Mouse (Mus musculus): ENCODE data around the gene Sv2c. TPM values are rescaled to one million over a fixed set of nuclear protein-coding genes. Genes with fewer than 3 reads are reported as not detected.
"Not testable (repeated sequence)": the region's sequence is repeated elsewhere in the genome, so short reads cannot be mapped to it uniquely, and the experiment has no call there.

Sv2c gene
- total RNA-seq, 2 experiments from 2014 or later = 0.11 to 0.35 TPM

GRCm38 (mm10) chr13:95986375-95986774 lies 146.0 kb downstream of the Sv2c start:
- intact Hi-C loops (cut with DNase I; ENCODE audit: low total_unique reads) = no loop called here
- DNase-seq = no peak

GRCm38 (mm10) chr13:95975225-95975624 lies 157.2 kb downstream of the Sv2c start:
- intact Hi-C loops (cut with DNase I; ENCODE audit: low total_unique reads) = no loop called here
- no peak for DNase-seq

- intact Hi-C loops (cut with DNase I; ENCODE audit: low total_unique reads) = no loop called here
- no peak for DNase-seq
Measured at GRCm38 (mm10) chr13:95974106-95974505, 158.3 kb downstream of the Sv2c start.

- intact Hi-C loops (cut with DNase I; ENCODE audit: low total_unique reads) = no loop called here
- peak; percentile 82 for DNase-seq
Measured at GRCm38 (mm10) chr13:95973368-95973958, 158.9 kb downstream of the Sv2c start.

GRCm38 (mm10) chr13:95968031-95968430 lies 164.3 kb downstream of the Sv2c start:
- intact Hi-C loops (cut with DNase I; ENCODE audit: low total_unique reads); DNase-seq: not testable (repeated sequence)

- intact Hi-C loops (cut with DNase I; ENCODE audit: low total_unique reads) = no loop called here
- DNase-seq = no peak
Measured at GRCm38 (mm10) chr13:95966791-95967190, 165.6 kb downstream of the Sv2c start.

GRCm38 (mm10) chr13:95965596-95965995 lies 166.8 kb downstream of the Sv2c start:
- intact Hi-C loops (cut with DNase I; ENCODE audit: low total_unique reads) = no loop called here
- DNase-seq = no peak

- intact Hi-C loops (cut with DNase I; ENCODE audit: low total_unique reads) = no loop called here
- no peak for DNase-seq
Measured at GRCm38 (mm10) chr13:95965162-95965561, 167.2 kb downstream of the Sv2c start.

GRCm38 (mm10) chr13:95964226-95964625 lies 168.2 kb downstream of the Sv2c start:
- DNase-seq = no peak
- intact Hi-C loops (cut with DNase I; ENCODE audit: low total_unique reads) = no loop called here

- intact Hi-C loops (cut with DNase I; ENCODE audit: low total_unique reads) = no loop called here
- DNase-seq = no peak
Measured at GRCm38 (mm10) chr13:95963671-95964070, 168.7 kb downstream of the Sv2c start.

- DNase-seq = no peak
- intact Hi-C loops (cut with DNase I; ENCODE audit: low total_unique reads) = no loop called here
Measured at GRCm38 (mm10) chr13:95961905-95962304, 170.5 kb downstream of the Sv2c start.

- peak; percentile 20 for DNase-seq
- intact Hi-C loops (cut with DNase I; ENCODE audit: low total_unique reads) = no loop called here
Measured at GRCm38 (mm10) chr13:95961191-95961791, 171.1 kb downstream of the Sv2c start.

- intact Hi-C loops (cut with DNase I; ENCODE audit: low total_unique reads) = no loop called here
- no peak for DNase-seq
Measured at GRCm38 (mm10) chr13:95960477-95961185, 171.7 kb downstream of the Sv2c start.

GRCm38 (mm10) chr13:95959651-95960476 lies 172.5 kb downstream of the Sv2c start:
- intact Hi-C loops (cut with DNase I; ENCODE audit: low total_unique reads) = no loop called here

GRCm38 (mm10) chr13:95957134-95957533 lies 175.2 kb downstream of the Sv2c start:
- intact Hi-C loops (cut with DNase I; ENCODE audit: low total_unique reads) = no loop called here
- peak; percentile 17 for DNase-seq

More at GRCm38 (mm10) chr13:95959651-95960476, 172.5 kb downstream of the Sv2c start:
- DNase-seq = no peak

GRCm38 (mm10) chr13:95956327-95956781 lies 176.0 kb downstream of the Sv2c start:
- DNase-seq = no peak

GRCm38 (mm10) chr13:95955204-95955603 lies 177.2 kb downstream of the Sv2c start:
- no peak for DNase-seq
- intact Hi-C loops (cut with DNase I; ENCODE audit: low total_unique reads) = no loop called here

More at GRCm38 (mm10) chr13:95956327-95956781, 176.0 kb downstream of the Sv2c start:
- intact Hi-C loops (cut with DNase I; ENCODE audit: low total_unique reads) = no loop called here

- no peak for DNase-seq
- intact Hi-C loops (cut with DNase I; ENCODE audit: low total_unique reads) = no loop called here
Measured at GRCm38 (mm10) chr13:95953636-95954035, 178.7 kb downstream of the Sv2c start.

GRCm38 (mm10) chr13:95952263-95952662 lies 180.1 kb downstream of the Sv2c start:
- intact Hi-C loops (cut with DNase I; ENCODE audit: low total_unique reads) = no loop called here
- DNase-seq = no peak

Measured in gastrocnemius, postnatal 14 days (tissue).